Mouse (Mus musculus): ENCODE data around the gene Rps23.

- TF ChIP-seq CHD2 (IDR thresholded peaks at IDR 0.05; ENCODE audit: low read depth, low read length) = no peak
- TF ChIP-seq HCFC1 (IDR thresholded peaks at IDR 0.05; ENCODE audit: borderline replicate concordance, insufficient read depth, low read length) = no peak
- no peak for TF ChIP-seq ZC3H11A (IDR thresholded peaks at IDR 0.05; ENCODE audit: borderline replicate concordance, low read depth, low read length)
- no peak for TF ChIP-seq MAFK (IDR thresholded peaks at IDR 0.05; ENCODE audit: insufficient read depth, low read depth, low read length)
These were observed 27.9 kb upstream of the Rps23 start for GRCm38 (mm10) chr13:90894819-90895218.
